Mouse (Mus musculus): ENCODE measurements around the gene Ino80b. TPM values are rescaled to one million over a fixed set of nuclear protein-coding genes. Genes with fewer than 3 reads are reported as not detected.
"Not testable (repeated sequence)": the region's sequence is repeated elsewhere in the genome, so short reads cannot be mapped to it uniquely, and the experiment has no call there.

Ino80b gene
- 10 to 100 TPM; 13.1 to 15.2 TPM for total RNA-seq (2021)
- long read RNA-seq, experiment 1, transcript Ino80b-202 (5 exons, 1,503 nt), result major isoform, 13 of 15 reads
- long read RNA-seq, experiment 1, partial matches to known transcripts, result 1 of 15 reads
- long read RNA-seq, experiment 1, other reads (novel, unspliced or antisense), result 1 of 15 reads
- long read RNA-seq, experiment 2, transcript Ino80b-202 (5 exons, 1,503 nt), result major isoform, 21 of 24 reads
- long read RNA-seq, experiment 2, partial matches to known transcripts, result 2 of 24 reads
- long read RNA-seq, experiment 2, other reads (novel, unspliced or antisense), result 1 of 24 reads

DNA sequence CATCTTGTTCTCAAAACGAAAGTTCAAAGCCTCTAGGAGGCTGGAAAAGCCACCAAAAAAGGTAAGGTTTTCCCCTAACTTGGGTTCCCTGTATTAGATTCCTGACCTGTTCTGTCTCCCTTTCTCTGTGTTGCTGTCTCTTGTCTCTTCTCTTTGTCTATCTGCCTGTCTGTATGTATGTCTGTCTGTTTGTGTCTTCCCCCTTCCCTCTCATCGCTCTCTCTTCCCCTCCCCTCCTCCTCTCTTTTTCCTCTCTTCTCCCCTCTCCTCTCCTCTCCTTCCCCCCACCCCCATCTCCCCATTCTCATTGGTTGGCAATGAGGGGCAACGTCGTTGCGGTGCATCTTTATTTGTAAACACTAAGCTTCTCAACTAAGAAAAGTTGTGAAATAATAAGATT, at the start of gene Ino80b:
Gene Ino80b, minus strand, starts transcription at position 101 of the 400 bp plus-strand sequence.
- DNase-seq, result no peak

DNA sequence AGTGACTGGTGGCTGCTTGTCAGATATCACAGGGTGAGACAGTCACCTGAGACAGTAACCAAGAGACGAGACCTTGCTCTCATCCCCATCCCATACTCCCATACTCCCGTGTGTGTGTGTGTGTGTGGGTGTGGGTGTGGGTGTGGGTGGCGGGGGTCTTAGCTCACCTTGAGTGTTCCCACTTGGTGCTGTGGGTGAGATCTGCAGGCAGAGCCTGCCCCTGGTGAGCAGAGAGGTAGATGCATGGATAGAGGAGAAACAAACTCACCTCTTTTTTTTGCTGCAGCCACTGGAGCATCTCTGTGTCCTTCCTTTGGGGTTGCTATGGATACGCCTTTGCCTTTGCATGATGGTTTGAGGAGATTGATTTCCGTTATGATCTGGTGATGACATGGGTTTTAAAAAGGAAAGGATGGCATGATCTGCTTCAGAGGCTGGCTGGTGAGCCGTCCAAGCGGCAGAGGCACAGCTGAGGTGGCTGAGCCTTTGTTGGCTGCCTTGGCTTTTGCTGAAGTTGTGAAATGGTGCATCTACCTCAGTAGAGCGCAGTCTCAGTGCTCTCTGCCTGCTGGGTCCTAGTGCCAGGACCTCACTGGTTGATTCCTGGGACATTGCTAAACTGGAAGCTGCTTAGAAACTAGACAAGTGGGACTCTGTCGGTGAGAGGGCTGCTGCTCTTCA, 47.1 kb upstream of the Ino80b start:
- no peak for DNase-seq

DNA sequence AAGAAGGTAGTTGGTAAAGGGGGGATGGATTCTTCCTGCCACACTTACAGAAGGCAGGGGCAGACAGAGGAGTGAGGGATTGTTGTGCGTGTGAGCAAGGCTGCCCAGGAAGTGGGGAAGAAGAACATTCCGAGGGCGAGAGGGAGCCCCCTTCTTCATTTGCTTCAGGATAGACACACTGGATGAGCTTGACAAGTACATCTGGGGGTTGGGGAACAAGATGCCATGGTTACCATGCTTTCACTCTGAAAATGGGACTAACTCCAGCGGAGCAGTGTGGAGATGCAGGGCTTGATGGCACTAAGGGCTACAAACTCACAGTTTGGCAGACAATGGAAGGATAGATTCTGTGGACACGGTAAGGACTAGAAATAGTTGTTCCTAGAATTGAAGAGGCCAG, 45.8 kb upstream of the Ino80b start:
- DNase-seq, result no peak

DNA sequence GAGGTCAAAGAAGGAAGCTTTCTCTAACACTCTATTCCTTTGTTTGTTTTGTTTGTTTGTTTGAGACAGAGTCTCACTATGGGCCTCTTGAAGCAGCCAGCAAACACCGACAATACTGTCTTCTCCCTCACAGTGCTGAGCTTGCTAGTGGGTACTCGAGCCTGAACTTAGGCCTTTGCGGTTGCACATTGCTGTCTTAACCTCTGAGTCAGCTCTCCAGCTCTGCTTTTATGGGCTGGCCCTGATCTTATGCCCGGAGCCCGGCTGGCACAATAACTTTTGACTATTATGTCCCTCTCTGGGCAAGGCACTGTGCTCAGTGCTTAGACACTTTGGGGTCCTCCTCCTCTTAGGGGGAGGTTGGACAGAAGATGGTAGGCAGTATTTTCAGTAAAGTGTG, 44.6 kb upstream of the Ino80b start:
- DNase-seq, result no peak

DNA sequence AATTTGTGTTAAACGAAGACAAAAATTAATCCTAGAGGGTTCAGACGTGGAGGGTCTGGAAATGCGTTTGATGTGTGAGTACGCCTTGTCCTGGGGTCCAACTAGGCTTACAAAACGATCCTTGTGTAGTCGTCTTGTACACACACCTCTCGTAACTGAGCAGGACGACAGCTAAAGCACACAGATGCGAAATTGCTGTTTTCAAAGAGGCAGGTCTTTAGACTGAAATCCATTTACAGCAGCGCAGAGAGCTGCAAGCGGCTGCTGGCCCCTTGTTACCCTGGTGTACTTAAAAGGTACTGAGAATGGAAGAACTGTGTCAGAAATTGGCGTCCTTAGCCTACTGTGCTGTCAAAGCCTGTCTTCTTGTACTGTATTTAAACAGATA, 41.0 kb upstream of the Ino80b start:
- no peak for DNase-seq

DNA sequence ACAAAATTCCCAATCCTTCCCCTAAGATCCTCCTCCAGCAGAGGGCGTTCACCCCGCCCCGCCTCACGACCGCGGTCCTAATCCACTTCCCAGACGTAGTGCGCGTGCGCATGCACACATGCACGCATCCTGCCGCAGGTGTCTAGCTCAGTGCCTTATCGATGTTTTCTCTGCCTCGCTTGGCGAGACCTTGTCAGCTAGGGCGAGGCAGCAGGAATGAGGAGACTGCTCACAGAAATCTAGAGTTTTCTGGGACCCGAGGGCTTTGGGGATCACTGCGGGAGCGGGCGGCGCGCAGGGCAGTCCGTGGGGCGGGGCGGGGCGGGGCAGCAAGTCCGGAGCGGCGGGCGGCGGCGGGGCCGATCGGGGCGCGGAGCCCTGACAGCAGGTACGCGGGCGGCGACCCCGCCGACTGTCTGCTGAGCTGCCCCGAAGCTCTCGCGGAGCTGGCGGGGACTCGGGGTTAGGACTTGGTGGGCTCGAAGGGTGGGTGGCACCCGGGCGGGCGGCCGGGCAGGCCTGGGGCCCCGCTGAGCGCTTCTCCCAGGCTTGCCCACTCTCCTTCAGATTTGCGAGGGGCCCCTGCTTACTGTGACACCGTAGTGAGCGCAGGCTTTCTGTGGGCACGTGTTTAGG, 40.5 kb upstream of the Ino80b start, which contains the start of gene Dctn1:
Gene Dctn1, plus strand, starts transcription at position 314 of the 636 bp plus-strand sequence.
- peak; percentile 96 for DNase-seq

DNA sequence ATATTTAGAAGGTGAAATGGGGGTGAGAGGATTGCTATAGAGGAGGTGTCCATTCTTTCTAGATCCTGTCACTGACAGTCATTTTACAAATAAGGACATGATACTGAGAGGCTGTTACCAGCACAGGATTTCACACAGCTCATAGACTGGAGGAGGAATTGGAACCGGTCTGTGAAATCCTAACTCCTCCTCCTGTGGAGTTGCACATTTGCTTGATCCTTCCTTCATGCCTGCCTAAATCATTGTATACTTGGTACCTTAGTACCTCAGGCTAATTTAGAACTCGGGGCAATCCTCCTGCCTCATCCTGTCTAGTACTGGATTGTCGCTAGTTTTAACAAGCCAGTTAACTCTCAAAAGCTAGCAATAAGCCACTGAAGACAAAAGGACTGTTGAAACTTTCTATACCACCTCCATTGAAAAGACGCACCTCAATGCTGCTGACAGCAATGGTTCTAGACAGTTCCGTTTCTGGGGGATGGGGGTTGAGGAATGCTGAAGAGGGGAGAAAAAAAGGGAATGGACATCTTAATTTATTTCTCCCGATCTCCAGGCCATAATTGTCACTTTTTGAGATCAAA, 39.9 kb upstream of the Ino80b start:
- no peak for DNase-seq

DNA sequence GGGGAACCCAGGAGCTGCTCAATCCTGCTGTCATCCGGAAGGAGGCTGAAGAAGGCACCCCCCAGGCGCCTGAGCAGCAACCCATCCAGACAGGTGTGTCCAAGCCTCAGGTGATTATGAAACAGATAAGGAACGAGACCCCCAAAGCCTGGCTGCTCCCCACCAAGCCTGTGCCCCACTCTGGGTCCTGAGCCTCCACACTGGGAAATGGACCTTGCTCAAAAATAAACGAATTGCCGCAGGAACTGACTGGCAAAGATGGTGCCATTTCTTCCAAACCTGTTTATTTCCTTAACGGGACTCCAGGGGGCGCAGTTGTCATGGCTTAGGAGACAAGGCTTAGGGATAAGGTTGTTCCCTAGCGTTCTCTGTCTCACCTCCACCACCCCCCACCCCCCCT, 37.5 kb upstream of the Ino80b start:
- DNase-seq, result peak; percentile 62

DNA sequence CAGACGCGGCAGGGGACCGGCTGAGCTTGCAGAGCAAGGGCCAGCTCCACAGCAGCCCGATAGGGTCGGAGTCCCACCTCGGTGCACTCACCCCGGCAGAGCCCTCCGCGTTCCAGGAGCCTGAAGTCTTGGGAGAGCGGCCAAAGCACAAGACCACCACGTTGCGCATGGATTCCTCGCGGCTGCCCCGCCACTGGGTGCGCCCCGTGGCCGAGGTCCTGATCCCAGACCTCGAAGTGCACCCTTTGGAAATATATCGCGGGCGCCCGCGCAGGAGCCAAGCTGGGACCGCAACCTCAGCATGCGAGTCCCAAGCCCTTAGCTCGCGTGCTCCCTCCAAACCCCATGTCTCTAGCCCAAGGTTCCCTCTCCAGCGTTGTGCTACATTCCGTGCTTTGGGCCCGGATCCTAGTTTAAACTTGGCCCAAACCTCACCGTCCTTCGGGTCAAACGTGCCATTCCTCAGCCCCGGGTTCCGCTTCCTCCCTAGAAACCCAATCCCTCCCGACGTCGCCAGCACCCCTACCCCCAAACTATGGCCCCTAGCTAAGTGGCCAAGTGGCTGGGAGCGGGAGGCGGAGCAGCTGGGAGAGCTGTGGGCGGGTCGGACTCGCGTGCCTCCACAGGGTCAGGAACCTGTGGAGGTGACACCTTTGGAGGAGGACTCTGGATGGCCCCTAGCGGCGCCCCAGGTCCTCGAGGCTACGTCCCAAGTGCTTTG, 36.9 kb upstream of the Ino80b start:
- peak; percentile 35 for DNase-seq

DNA sequence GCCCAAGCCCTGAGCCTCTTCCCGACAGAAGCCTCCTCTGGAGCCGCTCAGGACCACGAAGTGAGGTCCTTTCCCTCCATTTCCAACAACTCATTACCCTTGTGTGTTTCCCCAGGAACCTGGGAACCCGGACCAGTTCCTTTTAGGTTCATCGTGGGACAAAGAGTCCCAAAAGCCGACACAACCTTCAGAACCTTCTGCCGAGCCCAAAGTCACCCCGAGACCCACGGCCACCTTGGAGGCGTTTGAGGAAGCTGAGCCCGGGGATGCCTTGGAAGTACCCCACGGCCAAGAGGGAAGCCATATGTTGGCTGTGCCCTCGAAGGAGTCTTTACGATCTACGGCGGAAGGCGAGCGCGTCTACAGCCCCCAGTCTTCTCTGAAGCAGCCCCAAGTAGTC, 36.2 kb upstream of the Ino80b start:
- DNase-seq, result no peak

DNA sequence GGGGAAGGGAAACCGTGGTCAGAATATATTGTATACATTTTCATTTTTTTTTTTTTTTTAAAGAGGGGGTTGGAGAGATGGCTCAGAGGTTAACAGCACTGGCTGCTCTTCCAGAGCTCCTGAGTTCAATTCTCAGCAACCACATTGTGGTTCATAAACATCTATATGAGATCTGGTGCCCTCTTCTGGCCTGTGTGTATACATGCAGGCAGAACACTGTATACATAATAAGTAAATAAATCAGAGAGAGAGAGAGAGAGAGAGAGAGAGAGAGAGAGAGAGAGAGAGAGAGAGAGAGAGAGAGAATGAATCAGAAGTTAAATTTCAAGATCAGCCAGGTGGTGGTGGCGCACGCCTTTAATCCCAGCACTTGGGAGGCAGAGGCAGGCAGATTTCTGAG, 34.2 kb upstream of the Ino80b start:
- DNase-seq, result not testable (repeated sequence)

DNA sequence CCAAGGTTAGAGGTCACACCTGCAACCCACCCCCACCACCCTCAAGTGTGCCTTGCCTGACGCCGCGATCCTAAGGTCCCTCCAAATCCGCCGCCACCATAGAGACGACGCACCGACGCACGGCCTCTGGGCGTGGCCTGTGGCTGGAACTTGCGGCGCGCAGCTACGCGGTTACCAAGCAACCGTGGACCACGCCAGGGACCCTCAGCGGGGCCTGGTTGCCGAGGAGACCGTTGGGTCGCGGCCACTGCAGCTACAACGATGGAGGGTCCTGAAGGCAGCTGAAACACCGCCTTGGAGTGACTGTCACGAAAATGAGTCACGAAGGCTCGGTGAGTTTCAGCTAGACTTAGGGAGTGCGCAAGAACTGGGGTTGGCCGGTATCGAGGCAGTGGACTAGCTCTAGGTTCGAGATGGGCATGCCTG, 31.0 kb upstream of the Ino80b start, which contains the start of the genes Wdr54 and 1700003E16Rik:
Gene Wdr54, minus strand, starts transcription at position 139 of the 426 bp plus-strand sequence.
Gene 1700003E16Rik, plus strand, starts transcription at position 146 of the 426 bp plus-strand sequence.
- peak; percentile 48 for DNase-seq

DNA sequence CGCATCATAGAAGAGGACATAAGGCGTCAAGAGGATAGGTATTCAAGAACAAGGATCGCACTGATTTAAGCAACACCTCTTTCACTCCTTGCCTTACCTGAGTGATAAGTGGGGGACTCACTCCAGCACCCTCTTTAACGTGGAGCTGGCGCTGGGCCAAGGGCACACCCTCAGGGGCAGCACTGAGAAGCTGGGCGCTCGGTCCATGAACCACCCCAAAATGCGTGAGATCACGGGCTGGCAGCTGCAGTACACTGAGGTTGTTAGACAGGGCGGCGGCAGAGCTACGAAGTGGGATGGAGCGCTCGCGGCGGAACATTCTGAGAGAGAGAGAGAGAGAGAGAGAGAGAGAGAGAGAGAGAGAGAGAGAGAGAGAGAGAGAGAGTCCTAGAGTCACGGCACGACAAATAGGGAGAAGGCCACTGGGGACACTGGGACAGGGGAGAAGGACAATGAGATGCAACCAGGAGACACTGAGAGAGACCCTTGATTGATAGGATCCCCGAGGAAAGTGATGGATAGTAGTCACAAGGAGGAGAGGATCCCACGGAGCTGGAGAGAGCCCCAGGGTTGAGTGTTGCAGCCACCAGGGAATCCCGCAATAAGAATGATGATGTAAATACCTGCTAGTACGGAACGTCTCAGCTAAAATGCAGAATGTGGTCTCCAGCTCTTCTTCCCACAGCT, 30.5 kb upstream of the Ino80b start:
- peak; percentile 44 for DNase-seq

DNA sequence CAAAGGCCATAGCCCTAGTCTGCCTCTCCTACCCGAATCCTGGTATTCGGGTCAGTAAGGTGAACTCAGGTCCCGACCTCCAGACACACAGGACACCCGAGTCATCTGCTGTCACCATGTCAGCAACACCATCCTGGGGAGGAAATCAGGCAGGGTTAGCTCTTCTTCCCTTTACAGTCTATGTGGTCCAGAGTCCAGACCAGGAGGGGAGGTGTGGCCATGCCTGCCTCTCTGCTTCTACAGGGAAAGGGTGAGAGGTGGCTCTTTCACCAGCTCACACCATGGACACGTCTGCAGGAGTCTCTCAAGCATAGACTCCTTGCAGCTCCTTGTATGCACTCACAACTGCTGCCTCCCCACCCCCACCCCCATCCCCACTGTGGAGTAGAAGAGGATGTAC, 28.3 kb upstream of the Ino80b start:
- DNase-seq, result no peak

DNA sequence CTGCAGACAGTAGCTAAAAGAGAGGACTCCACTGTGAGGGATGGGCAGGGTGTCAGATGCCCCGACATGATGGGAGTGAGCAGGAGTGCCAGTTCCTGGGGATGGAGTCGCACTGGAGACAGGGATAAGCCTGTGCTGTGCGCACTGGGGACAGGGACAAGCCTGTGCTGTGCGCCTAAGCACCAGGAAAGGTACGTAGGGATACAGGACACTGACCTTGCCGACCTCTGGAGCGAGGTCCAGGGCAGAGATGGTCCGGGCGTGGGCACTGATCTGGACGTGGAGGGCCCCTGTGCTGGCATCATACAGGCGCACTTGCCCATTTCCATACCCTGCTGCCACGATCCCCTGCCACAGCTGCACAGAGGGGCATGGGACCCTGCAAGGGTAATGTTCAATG, 27.8 kb upstream of the Ino80b start:
- no peak for DNase-seq

DNA sequence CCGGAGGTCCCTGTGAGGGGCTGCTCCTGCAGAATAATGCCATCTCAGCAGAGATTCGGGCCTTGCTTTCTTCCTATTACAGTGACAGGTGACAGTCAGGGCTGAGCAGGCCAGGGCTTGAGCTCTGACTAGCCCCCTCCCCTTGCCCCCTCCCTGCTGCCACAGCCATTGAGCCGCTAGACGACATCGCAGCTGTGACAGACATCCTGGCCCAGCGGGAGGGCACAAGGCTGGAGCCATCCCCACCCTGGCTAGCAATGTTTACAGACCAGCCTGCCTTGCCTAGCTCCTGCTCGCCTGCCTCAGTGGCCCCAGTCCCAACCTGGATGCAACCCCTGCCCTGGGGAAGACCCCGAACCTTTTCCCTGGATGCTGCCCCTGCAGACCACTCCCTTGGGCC, 26.5 kb upstream of the Ino80b start:
- no peak for DNase-seq

DNA sequence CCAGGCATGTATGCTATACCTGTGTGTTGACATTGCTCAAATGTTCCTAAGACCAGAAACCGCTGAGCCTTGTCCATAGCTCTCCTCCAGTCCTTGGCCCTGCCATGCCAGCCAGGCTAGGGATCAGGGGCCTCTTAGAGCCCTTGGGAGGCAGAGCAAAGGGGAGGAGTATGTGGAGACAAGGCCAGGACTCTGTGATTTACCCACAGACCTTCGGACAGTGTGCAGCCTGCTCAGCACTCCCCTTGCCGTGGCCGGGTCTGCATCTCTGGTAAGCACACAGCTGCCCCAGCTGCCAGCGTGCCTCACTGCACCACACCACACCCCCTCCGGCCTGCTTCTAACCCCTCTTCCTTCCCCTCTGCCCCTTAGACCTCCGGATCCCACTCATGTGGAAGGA, 22.0 kb upstream of the Ino80b start:
- no peak for DNase-seq

DNA sequence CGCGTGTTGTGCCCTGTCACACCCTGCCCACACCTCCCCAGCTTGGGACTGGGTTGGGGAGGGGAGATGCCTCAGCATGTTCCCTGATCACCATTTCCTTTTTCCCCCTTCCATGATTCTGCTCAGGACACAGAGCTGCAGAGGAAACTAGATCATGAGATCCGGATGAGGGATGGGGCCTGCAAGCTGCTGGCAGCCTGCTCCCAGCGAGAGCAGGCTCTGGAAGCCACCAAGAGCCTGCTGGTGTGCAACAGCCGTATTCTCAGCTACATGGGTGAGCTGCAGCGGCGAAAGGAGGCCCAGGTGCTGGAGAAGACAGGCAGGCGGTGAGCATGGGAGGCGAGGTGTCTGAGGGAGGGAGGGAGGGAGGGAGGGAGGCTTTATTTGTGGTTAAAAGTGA, 20.6 kb upstream of the Ino80b start:
- DNase-seq, result no peak

DNA sequence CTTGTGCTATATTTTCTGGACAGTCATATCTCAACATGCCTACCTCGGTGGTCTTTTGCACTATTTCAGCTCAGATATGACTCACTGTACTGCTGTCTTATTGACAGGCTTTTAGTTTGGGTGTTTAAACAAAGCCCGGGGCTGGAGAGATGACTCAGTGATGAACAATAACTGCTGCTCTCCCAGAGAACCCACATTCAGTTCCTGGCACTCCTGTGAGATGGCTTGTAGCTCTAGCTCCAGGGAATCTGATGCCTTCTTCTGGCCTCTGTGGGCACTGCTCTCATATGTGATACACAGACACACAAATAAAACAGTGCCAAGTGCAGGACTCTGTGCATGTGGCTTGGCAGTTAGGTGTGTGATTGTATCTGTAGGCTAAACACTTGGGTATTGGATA, 20.0 kb upstream of the Ino80b start:
- no peak for DNase-seq

DNA sequence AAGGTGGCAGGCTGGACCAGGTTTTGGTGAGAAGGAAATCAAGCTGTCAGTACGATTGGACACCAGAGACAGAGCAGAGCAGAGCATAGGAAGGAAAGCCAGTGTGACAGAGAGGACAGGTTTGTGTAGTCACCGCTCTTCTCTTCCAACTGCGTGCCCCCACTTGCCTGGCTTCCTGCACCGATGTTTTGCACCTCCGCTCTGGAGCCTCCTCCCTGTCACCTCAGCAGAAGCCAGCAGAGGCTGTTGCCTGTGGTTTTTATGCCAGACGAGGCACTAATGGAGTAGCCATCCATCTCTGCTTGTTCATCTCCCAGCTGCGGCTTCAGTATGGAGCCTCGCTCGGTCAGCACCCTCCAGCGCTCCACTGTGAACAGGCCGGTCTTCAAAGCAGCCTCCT, 17.7 kb upstream of the Ino80b start:
- no peak for DNase-seq

DNA sequence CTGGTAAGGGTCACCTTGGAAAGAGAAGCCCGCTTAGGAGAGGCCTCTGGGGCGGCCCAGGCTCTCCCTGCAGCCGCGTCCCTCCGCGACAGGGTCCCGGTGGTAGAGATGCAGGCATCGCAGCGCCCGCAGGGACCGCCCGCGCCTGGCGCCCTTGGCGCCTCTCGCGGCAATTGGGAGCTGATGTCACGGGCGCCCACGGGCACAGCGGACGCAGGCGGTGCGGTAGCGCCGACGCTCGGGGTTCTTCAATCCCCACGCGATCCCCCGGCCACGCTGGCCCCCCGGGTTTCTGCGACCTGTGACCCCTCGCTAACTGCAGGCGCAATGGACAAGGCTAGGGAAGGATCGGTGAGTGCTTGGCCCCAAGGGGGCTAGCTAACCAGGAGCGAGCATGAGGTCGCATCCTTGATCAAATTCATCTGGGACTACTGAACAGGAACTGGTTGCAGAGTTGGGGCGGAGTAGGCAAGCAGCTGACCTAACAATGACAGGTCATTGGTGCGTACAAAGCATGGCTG, 17.0 kb upstream of the Ino80b start:
- no peak for DNase-seq
